Mouse (Mus musculus) heart, embryonic 10.5 days (tissue): ENCODE results near the gene Hspb6. TPM values are rescaled to one million over a fixed set of nuclear protein-coding genes. Genes with fewer than 3 reads are reported as not detected.
A peak's percentile ranks its signal among the peaks of the same experiment; 100 is the strongest.

Experiments
- DNase-seq: peaks from one replicate; pipeline ENCODE4 v3.0.0-alpha.2; 2017; ENCODE audit warnings: low spot score
- H3K27ac ChIP-seq: fragments of 300-500 bp; sonication (generic); 2 replicates; pipeline ENCODE4 v1.5.1; 2016; ENCODE audit warnings: mild to moderate bottlenecking
- H3K27me3 ChIP-seq: fragments of 300-500 bp; sonication (generic); 2 replicates; pipeline ENCODE4 v1.6.1; 2016; ENCODE audit warnings: mild to moderate bottlenecking; ENCODE audit not compliant: poor library complexity, insufficient read depth, severe bottlenecking
- H3K36me3 ChIP-seq: fragments of 300-500 bp; sonication (generic); 2 replicates; pipeline ENCODE4 v1.6.1; 2016; ENCODE audit warnings: mild to moderate bottlenecking, moderate library complexity
- H3K4me1 ChIP-seq: fragments of 300-500 bp; sonication (generic); 2 replicates; pipeline ENCODE4 v1.6.1; 2016; ENCODE audit warnings: mild to moderate bottlenecking
- H3K4me3 ChIP-seq: fragments of 300-500 bp; sonication (generic); 2 replicates; pipeline ENCODE4 v1.5.1; 2016; ENCODE audit warnings: mild to moderate bottlenecking, moderate library complexity
- H3K9me3 ChIP-seq: fragments of 300-500 bp; sonication (generic); 2 replicates; pipeline ENCODE4 v1.6.1; 2016; ENCODE audit warnings: mild to moderate bottlenecking, moderate library complexity
- WGBS: fragments of 180-500 bp; shearing (Covaris S2); methylation state at CpG from one replicate; pipeline ENCODE4 v1.1.7; 2016; 5-methylcytosine and 5-hydroxymethylcytosine counted together
- polyA plus RNA-seq: library from polyadenylated mRNA; unstranded; fragments of >200 nt; fragmentation: Nextera tagmentation; extraction: Ambion mirVana; gene quantifications from 2 replicates; pipeline ENCODE4 v1.2.1, GENCODE M21; 2016

Gene Hspb6
- polyA plus RNA-seq, 1 experiment from 2014 or later: 4.2 TPM

GRCm38 (mm10) chr7:30579950-30580349, 28.0 kb downstream of the Hspb6 start:
- Histone ChIP-seq H3K27ac (no peak overlapping the region), H3K27me3 (no peaks in the 10 kb centered on the region), H3K4me3 (no peak overlapping the region), H3K9me3 (no peaks in the 10 kb centered on the region), H3K36me3 (peaks cover 100% of the 10 kb centered on the region), H3K4me1 (no peaks in the 10 kb centered on the region)
- WGBS: 92% methylated on average over 8 of the region's 8 CpGs
- DNase-seq: no peak

DNA sequence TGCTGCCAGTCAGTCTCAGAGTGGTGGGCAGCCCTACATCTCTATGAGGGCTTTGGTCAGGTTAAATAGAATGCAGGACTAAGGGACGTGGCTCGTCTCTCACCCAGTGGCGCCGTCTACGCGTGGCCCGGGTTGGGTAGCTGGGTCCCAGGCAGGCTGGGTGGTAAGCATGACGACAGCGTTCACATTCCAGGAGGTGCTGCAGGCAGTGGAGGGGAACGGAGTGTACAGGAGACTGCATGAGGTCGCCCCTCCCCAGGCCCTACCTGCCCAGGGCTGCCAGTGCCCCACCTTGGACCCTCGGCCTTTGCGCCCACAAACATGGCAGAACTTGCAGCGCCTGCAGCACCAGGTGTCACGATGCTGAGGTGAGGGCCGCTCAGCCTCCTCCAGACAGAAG, 29.6 kb downstream of the Hspb6 start:
- Histone ChIP-seq H3K4me1 (peaks cover under 1% of the 10 kb centered on the region), H3K27me3 (no peaks in the 10 kb centered on the region), H3K36me3 (peaks cover 100% of the 10 kb centered on the region), H3K4me3 (no peak overlapping the region), H3K27ac (no peak overlapping the region), H3K9me3 (no peaks in the 10 kb centered on the region)
- 94% methylated on average over 16 of the region's 16 CpGs for WGBS
- DNase-seq: no peak

DNA sequence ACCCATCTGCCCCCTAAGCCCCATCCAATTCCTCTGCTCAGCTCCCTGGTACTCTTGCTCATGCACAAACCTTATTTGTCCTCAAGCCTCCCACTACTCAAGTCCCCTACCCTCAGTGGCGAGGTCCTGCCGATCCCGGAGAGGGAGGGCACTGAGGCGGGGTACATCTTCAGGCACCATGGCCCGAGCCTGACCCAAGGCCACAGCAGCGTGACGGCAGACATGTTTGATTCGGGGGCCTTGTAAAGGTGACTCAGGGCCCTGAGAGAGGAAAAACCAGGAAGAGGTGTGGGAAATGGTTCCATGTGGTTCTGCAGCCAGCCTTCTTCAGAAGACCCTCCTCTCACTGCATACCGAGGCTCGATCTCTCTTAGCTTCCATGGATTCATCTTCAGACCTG, 32.4 kb downstream of the Hspb6 start:
- H3K27me3 ChIP-seq: no peaks in the 10 kb centered on the region
- 92% methylated on average over 10 of the region's 10 CpGs for WGBS
- H3K27ac ChIP-seq: no peak overlapping the region
- DNase-seq: no peak
- H3K9me3 ChIP-seq: no peaks in the 10 kb centered on the region
- peaks cover 12% of the 10 kb centered on the region for H3K4me1 ChIP-seq
- no peak overlapping the region for H3K4me3 ChIP-seq
- H3K36me3 ChIP-seq: peaks cover 75% of the 10 kb centered on the region

DNA sequence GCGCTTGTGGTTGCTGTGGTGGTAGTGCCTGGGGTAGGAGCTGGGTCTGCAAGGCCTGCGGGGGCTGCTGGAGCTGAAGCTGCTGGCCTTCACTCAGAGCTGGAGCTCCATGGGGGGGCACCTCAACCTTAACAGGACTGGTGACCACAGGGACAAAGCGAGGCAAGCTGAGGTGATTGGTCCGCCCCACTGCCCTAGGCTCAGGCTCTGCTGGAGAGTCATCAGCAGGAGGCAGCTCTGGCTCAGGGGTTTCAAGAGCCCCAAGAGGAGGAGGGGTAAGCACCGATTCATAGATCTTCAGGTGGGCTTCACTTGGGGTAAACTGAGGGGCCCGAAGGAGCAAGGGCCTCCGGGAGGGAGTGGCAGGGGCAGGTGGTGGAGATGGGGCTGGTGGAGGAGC, 33.2 kb downstream of the Hspb6 start:
- Histone ChIP-seq H3K4me3 (no peak overlapping the region), H3K36me3 (peaks cover 67% of the 10 kb centered on the region)

GRCm38 (mm10) chr7:30586455-30587020, 34.6 kb downstream of the Hspb6 start:
- H3K9me3 ChIP-seq: no peaks in the 10 kb centered on the region
- H3K4me1 ChIP-seq: peaks cover 19% of the 10 kb centered on the region
- H3K27me3 ChIP-seq: no peaks in the 10 kb centered on the region
- H3K27ac ChIP-seq: no peak overlapping the region
- 90% methylated on average over 28 of the region's 28 CpGs for WGBS
- DNase-seq: no peak
- H3K4me3 ChIP-seq: peak overlapping the region; percentile 95
- peaks cover 53% of the 10 kb centered on the region for H3K36me3 ChIP-seq

More for the DNA sequence above, 33.2 kb downstream of the Hspb6 start:
- Histone ChIP-seq H3K4me1 (peaks cover 19% of the 10 kb centered on the region), H3K27ac (no peak overlapping the region), H3K27me3 (no peaks in the 10 kb centered on the region), H3K9me3 (no peaks in the 10 kb centered on the region)
- DNase-seq: no peak
- 93% methylated on average over 7 of the region's 7 CpGs for WGBS

DNA sequence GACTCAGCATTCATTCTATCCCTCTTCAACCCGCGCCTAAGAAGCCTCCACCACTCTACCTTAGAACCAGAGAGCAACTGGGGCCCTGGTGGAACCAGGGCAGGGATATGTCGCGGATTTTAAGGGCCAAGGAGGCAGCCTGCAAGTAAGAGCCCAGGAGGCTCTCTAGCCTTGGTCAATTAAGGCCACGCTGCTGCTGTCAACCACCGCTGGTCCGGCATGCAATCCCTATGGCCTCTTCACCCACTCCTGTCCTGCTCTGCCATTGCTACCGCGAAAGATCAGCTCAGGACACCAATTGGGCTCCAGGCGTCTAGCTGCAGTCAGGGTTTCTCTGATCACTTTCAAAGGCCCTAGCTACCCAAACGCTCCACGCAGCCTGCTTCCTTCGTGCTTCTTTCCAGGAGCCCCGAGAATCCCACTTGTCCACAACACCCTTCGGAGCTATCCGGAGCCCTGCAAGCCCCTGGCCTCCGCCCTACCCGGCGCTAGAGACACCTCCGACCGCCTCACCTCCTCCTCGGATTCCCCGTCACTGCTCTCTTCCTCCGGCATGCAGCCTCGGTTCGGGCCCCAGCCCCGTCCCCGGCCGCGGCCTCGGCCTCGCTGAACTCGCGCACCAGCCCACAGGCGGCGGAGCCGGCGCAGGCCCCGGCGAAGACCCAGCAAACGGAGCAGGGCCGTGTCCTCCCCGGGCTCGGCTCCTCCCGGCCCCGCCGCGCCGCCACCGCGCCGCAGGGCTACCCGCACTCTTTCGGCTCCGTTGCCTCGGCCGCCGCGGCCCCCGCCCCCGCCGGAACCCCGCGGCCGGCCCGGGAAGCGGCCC, 36.1 kb downstream of the Hspb6 start:
- no peaks in the 10 kb centered on the region for H3K9me3 ChIP-seq
- peak overlapping the region; percentile 94 for H3K27ac ChIP-seq
- H3K4me3 ChIP-seq: peak overlapping the region; percentile 95
- peaks cover 19% of the 10 kb centered on the region for H3K4me1 ChIP-seq
- DNase-seq: peak; percentile 88
- no peaks in the 10 kb centered on the region for H3K27me3 ChIP-seq
- H3K36me3 ChIP-seq: peaks cover 38% of the 10 kb centered on the region
- WGBS: under 1% methylated on average over 47 of the region's 67 CpGs

DNA sequence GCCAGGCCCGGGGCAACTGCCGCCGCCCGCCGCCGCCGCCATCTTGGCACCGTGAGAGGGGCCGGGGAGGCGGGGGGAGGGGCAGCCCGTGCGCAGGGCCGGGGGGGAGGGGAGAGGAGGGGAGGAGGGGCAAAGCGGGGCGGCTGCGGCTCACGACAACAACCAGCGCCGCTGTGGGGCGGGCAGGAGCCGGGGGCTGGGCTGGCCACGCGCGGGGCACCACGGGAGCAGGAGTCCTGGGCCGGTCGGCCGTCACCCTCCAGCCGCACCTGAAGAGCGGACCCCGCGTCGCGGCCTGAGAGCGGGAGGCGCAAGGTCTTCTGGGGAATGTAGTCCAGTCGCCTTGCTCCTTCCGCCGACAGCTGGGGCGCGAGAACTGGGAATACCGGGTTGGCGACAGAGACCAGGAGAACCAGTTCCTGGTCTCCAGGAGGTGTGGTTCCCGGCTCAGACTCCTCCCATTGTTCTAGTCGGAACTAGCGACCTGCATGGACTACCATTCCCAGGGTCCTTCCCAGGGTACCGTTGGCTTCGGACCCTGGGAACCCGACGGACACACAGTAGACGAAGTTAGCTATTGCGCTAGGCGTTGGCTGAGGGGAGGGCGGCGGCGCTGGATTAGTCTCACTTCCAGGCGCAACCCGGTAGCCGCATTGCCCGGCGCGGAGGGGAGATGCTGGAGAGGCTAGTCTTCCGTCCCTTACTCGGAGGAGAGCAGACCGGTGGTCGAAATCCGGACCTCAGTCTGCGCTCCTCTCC, 36.9 kb downstream of the Hspb6 start, which contains the start of gene Kmt2b:
Gene Kmt2b, minus strand, starts transcription at position 51 of the 759 bp plus-strand sequence.
- Histone ChIP-seq H3K4me1 (peaks cover 19% of the 10 kb centered on the region), H3K27ac (peak within 1 kb of the TSS; percentile 94), H3K9me3 (no peaks in the 10 kb centered on the region), H3K4me3 (peak within 1 kb of the TSS; percentile 95), H3K27me3 (no peaks in the 10 kb centered on the region), H3K36me3 (peaks cover 30% of the 10 kb centered on the region)
- WGBS: under 1% methylated on average over 54 of the region's 68 CpGs
- DNase-seq: peak; percentile 99

DNA sequence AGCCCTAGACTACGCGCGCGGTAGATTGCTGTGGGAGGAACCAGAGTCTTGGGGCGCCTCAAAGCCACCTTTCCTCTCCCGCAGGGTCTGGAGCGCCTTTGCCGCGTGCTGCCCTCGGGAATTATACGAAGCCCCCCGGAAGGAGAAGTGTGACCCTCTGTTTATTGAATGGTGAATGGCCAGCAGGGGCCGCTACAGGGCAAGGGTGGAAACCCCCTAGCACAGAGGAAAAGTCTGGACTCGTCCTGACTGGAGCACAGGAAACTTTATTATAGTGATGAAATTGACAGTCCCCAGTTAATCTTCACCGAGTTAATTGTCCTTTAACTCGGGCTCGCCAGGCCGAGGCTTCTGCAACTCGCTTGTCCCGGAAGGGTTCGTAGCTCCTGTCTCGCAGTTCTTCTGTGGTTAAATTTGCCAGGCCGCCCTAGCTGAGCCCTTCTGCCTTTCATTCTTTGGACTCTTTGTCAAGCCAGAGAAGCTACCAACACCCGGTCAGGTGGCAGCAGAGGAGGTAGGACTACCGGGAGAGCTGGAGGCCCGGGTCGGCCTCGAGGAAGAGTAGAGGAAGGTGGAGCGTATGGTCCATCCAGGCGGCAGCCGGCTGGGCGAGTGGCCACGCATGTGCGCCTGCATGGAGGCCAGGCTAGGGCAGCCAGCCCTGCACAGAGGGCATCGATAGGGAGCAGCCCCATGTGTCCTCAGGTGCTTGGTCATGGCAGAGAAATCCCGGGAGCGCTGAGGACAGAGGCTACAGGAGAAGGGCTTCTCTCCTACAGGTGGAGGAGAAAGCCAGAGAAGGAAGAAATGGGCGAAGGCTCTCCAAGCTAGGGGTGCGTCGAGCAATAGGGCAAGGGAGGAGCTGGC, 37.7 kb downstream of the Hspb6 start:
- peaks cover 19% of the 10 kb centered on the region for H3K4me1 ChIP-seq
- H3K4me3 ChIP-seq: peak overlapping the region; percentile 95
- DNase-seq: peak; percentile 93
- H3K9me3 ChIP-seq: no peaks in the 10 kb centered on the region
- H3K36me3 ChIP-seq: peaks cover 22% of the 10 kb centered on the region
- 0 out of 2 replicates have a peak, but pooled peaks cover 1% of the 10 kb centered on the region for H3K27me3 ChIP-seq
- 30% methylated on average over 40 of the region's 40 CpGs for WGBS
- peak overlapping the region; percentile 94 for H3K27ac ChIP-seq

GRCm38 (mm10) chr7:30590927-30591604, 39.1 kb downstream of the Hspb6 start:
- no peaks in the 10 kb centered on the region for H3K9me3 ChIP-seq
- peaks cover 8% of the 10 kb centered on the region for H3K36me3 ChIP-seq
- H3K27me3 ChIP-seq: peaks cover 8% of the 10 kb centered on the region; the same call in 1 of the 2 replicates
- no peak for DNase-seq
- no peak overlapping the region for H3K27ac ChIP-seq
- peaks cover 19% of the 10 kb centered on the region for H3K4me1 ChIP-seq
- H3K4me3 ChIP-seq: no peak overlapping the region
- 77% methylated on average over 9 of the region's 9 CpGs for WGBS

DNA sequence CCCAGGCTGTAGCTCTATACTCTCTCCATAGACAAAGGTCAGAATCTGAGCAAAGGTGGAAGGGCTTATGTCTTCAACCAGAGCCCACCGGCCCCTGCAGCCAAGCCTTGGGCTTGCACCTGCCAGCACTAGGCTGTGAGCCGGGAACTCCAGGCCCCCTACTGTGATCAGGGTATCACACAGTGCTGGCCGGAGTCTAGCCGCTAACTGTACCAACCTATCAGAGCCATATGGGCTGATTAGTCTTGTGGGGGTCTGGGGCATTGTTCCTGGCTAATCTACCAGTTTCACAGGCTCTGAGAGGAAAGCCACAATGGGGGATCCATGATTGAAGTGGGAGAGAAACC, 39.6 kb downstream of the Hspb6 start:
- Histone ChIP-seq H3K4me3 (no peak overlapping the region), H3K36me3 (peaks cover 3% of the 10 kb centered on the region), H3K4me1 (peaks cover 18% of the 10 kb centered on the region), H3K27ac (no peak overlapping the region), H3K27me3 (peaks cover 8% of the 10 kb centered on the region; the same call in 1 of the 2 replicates), H3K9me3 (no peaks in the 10 kb centered on the region)
- no peak for DNase-seq
- 34% methylated on average over 4 of the region's 4 CpGs for whole genome bisulfite sequencing

GRCm38 (mm10) chr7:30592772-30593423, 40.9 kb downstream of the Hspb6 start:
- DNase-seq: no peak
- Histone ChIP-seq H3K27ac (no peak overlapping the region), H3K4me3 (no peak overlapping the region), H3K27me3 (peaks cover 8% of the 10 kb centered on the region; the same call in 1 of the 2 replicates), H3K36me3 (no peaks in the 10 kb centered on the region), H3K9me3 (no peaks in the 10 kb centered on the region), H3K4me1 (peaks cover 7% of the 10 kb centered on the region)
- WGBS: 40% methylated on average over 5 of the region's 5 CpGs
